Mouse (Mus musculus): ENCODE data around the gene Gm26741. TPM values are rescaled to one million over a fixed set of nuclear protein-coding genes. Genes with fewer than 3 reads are reported as not detected.
"Not testable (repeated sequence)": the region's sequence is repeated elsewhere in the genome, so short reads cannot be mapped to it uniquely, and the experiment has no call there.

The Gm26741 gene
- not detected in 2 replicates for polyA plus RNA-seq (2015; fragmentation: Nextera tagmentation; extraction: Ambion mirVana)

- ATAC-seq: no peak
- H3K27me3 ChIP-seq (replicated peaks; ENCODE audit: control insufficient read depth, insufficient read depth, low read length): no peaks in the 10 kb centered on the region
- no peak within 1 kb of the TSS for H3K27ac ChIP-seq (ENCODE audit: low read depth, low read length)
- no peak within 1 kb of the TSS for H3K9ac ChIP-seq (ENCODE audit: low read depth, low read length)
- no peak within 1 kb of the TSS for H3K4me3 ChIP-seq (ENCODE audit: low read depth, low read length)
- H3K4me1 ChIP-seq (replicated peaks; ENCODE audit: control insufficient read depth, insufficient read depth, low read length): 0 out of 2 replicates have a peak, but pooled peaks cover 4% of the 10 kb centered on the region
- no peaks in the 10 kb centered on the region for H3K9me3 ChIP-seq (ENCODE audit: control insufficient read depth)
- no peak within 1 kb of the TSS for H3K4me2 ChIP-seq (replicated peaks; ENCODE audit: low read depth)
- no peak for TF ChIP-seq CTCF (IDR thresholded peaks at IDR 0.05; ENCODE audit: low read depth)
- WGBS: 67% methylated on average over 2 of the region's 2 CpGs
- no peaks in the 10 kb centered on the region for H3K36me3 ChIP-seq (ENCODE audit: control insufficient read depth, insufficient read depth)
Observed at GRCm38 (mm10) chr10:52358467-52358866, at the start of gene Gm26741. TSS of gene Gm26741 (plus strand) at chr10:52358767.

GRCm38 (mm10) chr10:52309196-52309595 is 49.4 kb upstream of the Gm26741 start:
- no peak for TF ChIP-seq CTCF (IDR thresholded peaks at IDR 0.05; ENCODE audit: low read depth)
- H3K27ac ChIP-seq (ENCODE audit: low read depth, low read length): no peak overlapping the region
- H3K27me3 ChIP-seq (replicated peaks; ENCODE audit: control insufficient read depth, insufficient read depth, low read length): no peaks in the 10 kb centered on the region
- no peak overlapping the region for H3K9ac ChIP-seq (ENCODE audit: low read depth, low read length)
- H3K9me3 ChIP-seq (ENCODE audit: control insufficient read depth): no peaks in the 10 kb centered on the region
- no peak for ATAC-seq
- 53% methylated on average over 8 of the region's 8 CpGs for WGBS
- peaks cover 49% of the 10 kb centered on the region for H3K36me3 ChIP-seq (ENCODE audit: control insufficient read depth, insufficient read depth)
- no peak overlapping the region for H3K4me3 ChIP-seq (ENCODE audit: low read depth, low read length)
- H3K4me1 ChIP-seq (replicated peaks; ENCODE audit: control insufficient read depth, insufficient read depth, low read length): no peaks in the 10 kb centered on the region
- no peak overlapping the region for H3K4me2 ChIP-seq (replicated peaks; ENCODE audit: low read depth)

DNA sequence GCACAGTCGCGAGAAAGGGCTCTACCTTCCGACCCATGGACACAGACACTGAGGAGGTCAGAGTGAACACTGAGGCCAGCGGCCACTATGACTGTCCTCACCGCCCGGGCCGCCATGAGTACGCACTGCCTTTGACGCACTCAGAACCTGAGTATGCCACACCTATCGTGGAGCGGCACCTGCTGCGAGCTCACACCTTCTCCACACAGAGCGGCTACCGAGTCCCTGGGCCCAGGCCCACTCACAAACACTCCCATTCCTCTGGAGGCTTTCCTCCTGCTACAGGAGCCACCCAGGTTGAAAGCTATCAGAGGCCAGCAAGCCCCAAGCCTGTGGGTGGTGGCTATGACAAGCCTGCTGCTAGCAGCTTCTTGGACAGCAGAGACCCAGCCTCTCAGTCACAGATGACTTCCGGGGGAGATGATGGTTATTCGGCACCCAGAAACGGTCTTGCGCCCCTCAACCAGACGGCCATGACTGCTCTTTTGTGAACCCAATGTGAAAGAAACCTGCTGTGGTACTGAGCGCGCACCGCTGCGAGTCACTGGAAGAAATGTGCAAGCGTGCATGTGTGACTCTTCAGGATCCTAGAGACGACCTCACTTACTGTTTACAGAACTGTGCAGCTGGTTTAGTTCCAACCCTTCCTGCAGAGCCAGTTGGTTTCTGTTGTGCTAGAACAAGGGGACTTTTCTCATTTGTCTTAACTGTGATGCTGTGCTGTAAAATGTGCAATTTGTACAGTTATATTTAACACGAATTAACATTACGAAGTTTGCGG is 38.9 kb upstream of the Gm26741 start:
- Histone ChIP-seq H3K9ac (ENCODE audit: low read depth, low read length) (no peak overlapping the region), H3K4me3 (ENCODE audit: low read depth, low read length) (no peak overlapping the region), H3K27me3 (replicated peaks; ENCODE audit: control insufficient read depth, insufficient read depth, low read length) (no peaks in the 10 kb centered on the region), H3K4me1 (replicated peaks; ENCODE audit: control insufficient read depth, insufficient read depth, low read length) (no peaks in the 10 kb centered on the region), H3K36me3 (ENCODE audit: control insufficient read depth, insufficient read depth) (peaks cover 50% of the 10 kb centered on the region), H3K27ac (ENCODE audit: low read depth, low read length) (peak overlapping the region; percentile 15; the same call in 1 of the 2 replicates), H3K4me2 (replicated peaks; ENCODE audit: low read depth) (no peak overlapping the region), H3K9me3 (ENCODE audit: control insufficient read depth) (no peaks in the 10 kb centered on the region)
- 83% methylated on average over 28 of the region's 28 CpGs for WGBS
- TF ChIP-seq CTCF (IDR thresholded peaks at IDR 0.05; ENCODE audit: low read depth): no peak
- no peak for ATAC-seq

DNA sequence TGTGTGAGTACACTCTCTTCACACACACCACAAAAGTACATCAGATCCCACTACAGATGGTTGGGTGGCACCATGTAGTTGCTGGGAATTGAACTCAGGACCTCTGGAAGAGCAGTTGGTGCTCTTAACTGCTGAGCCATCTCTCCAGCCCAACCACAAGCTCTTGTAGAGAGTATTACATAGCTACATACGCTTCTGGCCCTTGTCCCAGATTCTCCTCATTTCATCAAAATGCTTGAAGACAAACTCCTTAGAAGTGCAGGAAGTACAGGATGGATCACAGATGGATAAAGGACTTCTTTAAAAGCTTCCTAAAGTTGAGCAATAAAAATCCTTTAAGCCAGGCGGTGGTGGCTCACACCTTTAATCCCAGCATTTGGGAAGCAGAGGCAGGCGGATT is 36.6 kb upstream of the Gm26741 start:
- Histone ChIP-seq H3K27me3 (replicated peaks; ENCODE audit: control insufficient read depth, insufficient read depth, low read length) (no peaks in the 10 kb centered on the region), H3K4me2 (replicated peaks; ENCODE audit: low read depth) (no peak overlapping the region), H3K4me1 (replicated peaks; ENCODE audit: control insufficient read depth, insufficient read depth, low read length) (no peaks in the 10 kb centered on the region), H3K4me3 (ENCODE audit: low read depth, low read length) (no peak overlapping the region), H3K27ac (ENCODE audit: low read depth, low read length) (no peak overlapping the region), H3K9me3 (ENCODE audit: control insufficient read depth) (no peaks in the 10 kb centered on the region), H3K36me3 (ENCODE audit: control insufficient read depth, insufficient read depth) (peaks cover 31% of the 10 kb centered on the region), H3K9ac (ENCODE audit: low read depth, low read length) (no peak overlapping the region)
- no peak for ATAC-seq
- WGBS: 84% methylated on average over 3 of the region's 3 CpGs
- no peak for TF ChIP-seq CTCF (IDR thresholded peaks at IDR 0.05; ENCODE audit: low read depth)

GRCm38 (mm10) chr10:52331007-52331406 is 27.6 kb upstream of the Gm26741 start:
- no peak overlapping the region for H3K9ac ChIP-seq (ENCODE audit: low read depth, low read length)
- no peak overlapping the region for H3K4me2 ChIP-seq (replicated peaks; ENCODE audit: low read depth)
- H3K27ac ChIP-seq (ENCODE audit: low read depth, low read length): no peak overlapping the region
- WGBS: 0% methylated on average over 1 of the region's 1 CpGs
- H3K9me3 ChIP-seq (ENCODE audit: control insufficient read depth): no peaks in the 10 kb centered on the region
- TF ChIP-seq CTCF (IDR thresholded peaks at IDR 0.05; ENCODE audit: low read depth): peak; percentile 81
- no peak overlapping the region for H3K4me3 ChIP-seq (ENCODE audit: low read depth, low read length)
- no peaks in the 10 kb centered on the region for H3K27me3 ChIP-seq (replicated peaks; ENCODE audit: control insufficient read depth, insufficient read depth, low read length)
- no peaks in the 10 kb centered on the region for H3K4me1 ChIP-seq (replicated peaks; ENCODE audit: control insufficient read depth, insufficient read depth, low read length)
- peaks cover 3% of the 10 kb centered on the region for H3K36me3 ChIP-seq (ENCODE audit: control insufficient read depth, insufficient read depth)
- no peak for ATAC-seq

DNA sequence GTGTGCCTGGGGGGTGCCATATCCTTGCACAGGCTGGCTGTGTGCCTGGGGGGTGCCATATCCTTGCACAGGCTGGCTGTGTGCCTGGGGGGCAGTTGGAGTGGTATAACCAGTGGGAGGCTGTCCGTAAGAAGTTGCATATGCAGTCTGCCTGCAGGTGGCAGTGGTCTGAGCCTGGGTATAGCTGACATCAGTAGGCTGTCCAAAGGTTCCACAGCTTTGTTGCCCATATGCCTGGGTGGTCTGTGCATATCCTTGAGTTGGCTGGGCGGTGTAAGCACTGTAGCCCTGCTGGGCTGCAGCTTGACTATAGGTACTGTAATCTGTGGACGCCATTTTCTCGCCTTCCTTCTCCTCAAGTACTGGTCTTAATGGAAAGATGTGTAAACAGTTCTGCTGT is 15.2 kb upstream of the Gm26741 start:
- H3K27ac ChIP-seq (ENCODE audit: low read depth, low read length); H3K4me2 ChIP-seq (replicated peaks; ENCODE audit: low read depth); ATAC-seq; H3K4me3 ChIP-seq (ENCODE audit: low read depth, low read length); H3K4me1 ChIP-seq (replicated peaks; ENCODE audit: control insufficient read depth, insufficient read depth, low read length); H3K27me3 ChIP-seq (replicated peaks; ENCODE audit: control insufficient read depth, insufficient read depth, low read length); H3K9me3 ChIP-seq (ENCODE audit: control insufficient read depth); H3K9ac ChIP-seq (ENCODE audit: low read depth, low read length): not testable (repeated sequence)
- 96% methylated on average over 4 of the region's 4 CpGs for WGBS
- H3K36me3 ChIP-seq (ENCODE audit: control insufficient read depth, insufficient read depth): peaks cover 33% of the 10 kb centered on the region
- TF ChIP-seq CTCF (IDR thresholded peaks at IDR 0.05; ENCODE audit: low read depth): peak; percentile 52

Data from intestine, postnatal 0 days (tissue).